Mouse (Mus musculus): ENCODE results near the gene Gdf11. TPM values are rescaled to one million over a fixed set of nuclear protein-coding genes. Genes with fewer than 3 reads are reported as not detected.

The Gdf11 gene
- polyA plus RNA-seq, 1 experiment from 2014 or later, result 13.5 TPM

GRCm38 (mm10) chr10:128917400-128917799, 25.9 kb upstream of the Gdf11 start:
- no peak overlapping the region for H3K4me3 ChIP-seq
- no peak for ATAC-seq (ENCODE audit: low read depth)
- H3K9ac ChIP-seq, result no peak overlapping the region
- peaks cover 25% of the 10 kb centered on the region for H3K36me3 ChIP-seq
- peaks cover 55% of the 10 kb centered on the region for H3K4me1 ChIP-seq (replicated peaks)
- no peaks in the 10 kb centered on the region for H3K27me3 ChIP-seq
- H3K9me3 ChIP-seq, result no peaks in the 10 kb centered on the region
- H3K27ac ChIP-seq (replicated peaks), result no peak overlapping the region
- 90% methylated on average over 6 of the region's 6 CpGs for WGBS
- no peak overlapping the region for H3K4me2 ChIP-seq

- 97% methylated on average over 3 of the region's 3 CpGs for WGBS
- no peaks in the 10 kb centered on the region for H3K9me3 ChIP-seq
These were observed 25.1 kb upstream of the Gdf11 start for GRCm38 (mm10) chr10:128916665-128917064.

GRCm38 (mm10) chr10:128915550-128915949, 24.0 kb upstream of the Gdf11 start:
- no peaks in the 10 kb centered on the region for H3K27me3 ChIP-seq
- H3K4me1 ChIP-seq (replicated peaks), result peaks cover 48% of the 10 kb centered on the region
- H3K27ac ChIP-seq (replicated peaks), result no peak overlapping the region
- H3K4me2 ChIP-seq, result no peak overlapping the region
- 93% methylated on average over 2 of the region's 2 CpGs for WGBS
- no peaks in the 10 kb centered on the region for H3K9me3 ChIP-seq
- peaks cover 25% of the 10 kb centered on the region for H3K36me3 ChIP-seq
- ATAC-seq (ENCODE audit: low read depth), result no peak
- no peak overlapping the region for H3K9ac ChIP-seq
- H3K4me3 ChIP-seq, result no peak overlapping the region

More at GRCm38 (mm10) chr10:128916665-128917064, 25.1 kb upstream of the Gdf11 start:
- Histone ChIP-seq H3K4me2 (no peak overlapping the region), H3K27ac (replicated peaks) (no peak overlapping the region), H3K36me3 (peaks cover 25% of the 10 kb centered on the region), H3K9ac (no peak overlapping the region), H3K4me3 (no peak overlapping the region), H3K4me1 (replicated peaks) (peaks cover 48% of the 10 kb centered on the region), H3K27me3 (no peaks in the 10 kb centered on the region)
- ATAC-seq (ENCODE audit: low read depth), result no peak

GRCm38 (mm10) chr10:128913696-128914095, 22.2 kb upstream of the Gdf11 start:
- Histone ChIP-seq H3K4me2 (no peak overlapping the region), H3K27me3 (no peaks in the 10 kb centered on the region), H3K27ac (replicated peaks) (no peak overlapping the region), H3K4me1 (replicated peaks) (peaks cover 39% of the 10 kb centered on the region), H3K36me3 (peaks cover 22% of the 10 kb centered on the region), H3K9me3 (no peaks in the 10 kb centered on the region), H3K9ac (peak overlapping the region; percentile 12; the same call in 1 of the 2 replicates), H3K4me3 (no peak overlapping the region)
- ATAC-seq (ENCODE audit: low read depth), result no peak
- WGBS, result 75% methylated on average over 12 of the region's 12 CpGs

- Histone ChIP-seq H3K27ac (replicated peaks) (0 out of 2 replicates have a peak overlapping the region, but pooled peaks have one; percentile 49), H3K4me3 (no peak overlapping the region), H3K4me2 (no peak overlapping the region), H3K9ac (no peak overlapping the region), H3K9me3 (no peaks in the 10 kb centered on the region), H3K4me1 (replicated peaks) (peaks cover 34% of the 10 kb centered on the region), H3K36me3 (peaks cover 20% of the 10 kb centered on the region), H3K27me3 (peaks cover 2% of the 10 kb centered on the region; the same call in 1 of the 2 replicates)
- WGBS, result 9% methylated on average over 5 of the region's 5 CpGs
- peak; percentile 17; the same call in 1 of the 2 replicates for ATAC-seq (ENCODE audit: low read depth)
These were observed 21.7 kb upstream of the Gdf11 start for GRCm38 (mm10) chr10:128913219-128913618.

- Histone ChIP-seq H3K9me3 (no peaks in the 10 kb centered on the region), H3K27ac (replicated peaks) (0 out of 2 replicates have a peak overlapping the region, but pooled peaks have one; percentile 49), H3K4me3 (no peak overlapping the region), H3K36me3 (peaks cover 16% of the 10 kb centered on the region), H3K4me1 (replicated peaks) (peaks cover 32% of the 10 kb centered on the region), H3K27me3 (peaks cover 4% of the 10 kb centered on the region; the same call in 1 of the 2 replicates), H3K4me2 (no peak overlapping the region), H3K9ac (no peak overlapping the region)
- no peak for ATAC-seq (ENCODE audit: low read depth)
- WGBS, result 74% methylated on average over 4 of the region's 4 CpGs
These were observed 21.3 kb upstream of the Gdf11 start for GRCm38 (mm10) chr10:128912791-128913190.

- peaks cover 32% of the 10 kb centered on the region for H3K4me1 ChIP-seq (replicated peaks)
- H3K27ac ChIP-seq (replicated peaks), result no peak overlapping the region
- H3K27me3 ChIP-seq, result peaks cover 8% of the 10 kb centered on the region; the same call in 1 of the 2 replicates
- no peaks in the 10 kb centered on the region for H3K9me3 ChIP-seq
- H3K4me2 ChIP-seq, result no peak overlapping the region
- H3K9ac ChIP-seq, result no peak overlapping the region
- H3K4me3 ChIP-seq, result no peak overlapping the region
- ATAC-seq (ENCODE audit: low read depth), result no peak
- WGBS, result 82% methylated on average over 4 of the region's 4 CpGs
- peaks cover 10% of the 10 kb centered on the region for H3K36me3 ChIP-seq
These were observed 20.8 kb upstream of the Gdf11 start for GRCm38 (mm10) chr10:128912268-128912667.

- peaks cover 8% of the 10 kb centered on the region; the same call in 1 of the 2 replicates for H3K27me3 ChIP-seq
- peak overlapping the region; percentile 75 for H3K4me2 ChIP-seq
- no peak overlapping the region for H3K27ac ChIP-seq (replicated peaks)
- H3K4me1 ChIP-seq (replicated peaks), result peaks cover 32% of the 10 kb centered on the region
- no peak overlapping the region for H3K9ac ChIP-seq
- H3K9me3 ChIP-seq, result no peaks in the 10 kb centered on the region
- 93% methylated on average over 6 of the region's 6 CpGs for WGBS
- peaks cover 5% of the 10 kb centered on the region for H3K36me3 ChIP-seq
- no peak for ATAC-seq (ENCODE audit: low read depth)
- H3K4me3 ChIP-seq, result peak overlapping the region; percentile 75
These were observed 19.9 kb upstream of the Gdf11 start for GRCm38 (mm10) chr10:128911430-128911829.

- Histone ChIP-seq H3K9ac (peak overlapping the region; percentile 86), H3K9me3 (no peaks in the 10 kb centered on the region), H3K27ac (replicated peaks) (peak overlapping the region; percentile 69), H3K4me2 (peak overlapping the region; percentile 75), H3K27me3 (peaks cover 8% of the 10 kb centered on the region; the same call in 1 of the 2 replicates), H3K4me3 (peak overlapping the region; percentile 75), H3K36me3 (no peaks in the 10 kb centered on the region), H3K4me1 (replicated peaks) (peaks cover 32% of the 10 kb centered on the region)
- WGBS, result 2% methylated on average over 54 of the region's 66 CpGs
- ATAC-seq (ENCODE audit: low read depth), result peak; percentile 36
These were observed 18.7 kb upstream of the Gdf11 start for GRCm38 (mm10) chr10:128910066-128910841.

- under 1% methylated on average over 41 of the region's 41 CpGs for WGBS
- peak overlapping the region; percentile 86 for H3K9ac ChIP-seq
- H3K36me3 ChIP-seq, result no peaks in the 10 kb centered on the region
- no peaks in the 10 kb centered on the region for H3K9me3 ChIP-seq
- peak overlapping the region; percentile 69 for H3K27ac ChIP-seq (replicated peaks)
- peaks cover 32% of the 10 kb centered on the region for H3K4me1 ChIP-seq (replicated peaks)
- peak overlapping the region; percentile 75 for H3K4me2 ChIP-seq
- peak; percentile 52 for ATAC-seq (ENCODE audit: low read depth)
- H3K27me3 ChIP-seq, result peaks cover 8% of the 10 kb centered on the region; the same call in 1 of the 2 replicates
- H3K4me3 ChIP-seq, result peak overlapping the region; percentile 75
These were observed 18.1 kb upstream of the Gdf11 start for GRCm38 (mm10) chr10:128909567-128910028.

- H3K36me3 ChIP-seq, result no peaks in the 10 kb centered on the region
- peak overlapping the region; percentile 69 for H3K27ac ChIP-seq (replicated peaks)
- peak overlapping the region; percentile 86 for H3K9ac ChIP-seq
- peak overlapping the region; percentile 75 for H3K4me2 ChIP-seq
- H3K4me1 ChIP-seq (replicated peaks), result peaks cover 32% of the 10 kb centered on the region
- no peak; the same call in 1 of the 2 replicates for ATAC-seq (ENCODE audit: low read depth)
- no peaks in the 10 kb centered on the region for H3K9me3 ChIP-seq
- H3K27me3 ChIP-seq, result peaks cover 8% of the 10 kb centered on the region; the same call in 1 of the 2 replicates
- WGBS, result 67% methylated on average over 13 of the region's 13 CpGs
- H3K4me3 ChIP-seq, result peak overlapping the region; percentile 75
These were observed 17.4 kb upstream of the Gdf11 start for GRCm38 (mm10) chr10:128908778-128909448.

- WGBS, result 84% methylated on average over 5 of the region's 5 CpGs
- peaks cover 6% of the 10 kb centered on the region; the same call in 1 of the 2 replicates for H3K4me1 ChIP-seq (replicated peaks)
These were observed 13.3 kb upstream of the Gdf11 start for GRCm38 (mm10) chr10:128904812-128905211.

More at GRCm38 (mm10) chr10:128904812-128905211, 13.3 kb upstream of the Gdf11 start:
- Histone ChIP-seq H3K27ac (replicated peaks) (no peak overlapping the region), H3K4me2 (no peak overlapping the region), H3K9ac (no peak overlapping the region), H3K27me3 (peaks cover 8% of the 10 kb centered on the region; the same call in 1 of the 2 replicates), H3K36me3 (no peaks in the 10 kb centered on the region), H3K9me3 (no peaks in the 10 kb centered on the region), H3K4me3 (no peak overlapping the region)
- no peak for ATAC-seq (ENCODE audit: low read depth)

All from neural tube, embryonic 13.5 days (tissue).